Mouse (Mus musculus) testis, adult 2 months (tissue): ENCODE results near the gene Gm38392.

ENCODE experiments used
- CTCF ChIP-seq: fragments of 200-500 bp; IDR thresholded peaks from 2 replicates; pipeline ENCODE4 v1.5.1; 2012; ENCODE audit warnings: low read depth, mild to moderate bottlenecking, inconsistent platforms, low read length, moderate library complexity; ENCODE audit not compliant: control insufficient read depth, insufficient read depth, insufficient replicate concordance
- POLR2A ChIP-seq: fragments of 200-500 bp; IDR thresholded peaks from 2 replicates; pipeline ENCODE4 v1.6.1; 2012; ENCODE audit warnings: low read depth, mild to moderate bottlenecking, inconsistent platforms, low read length, moderate library complexity; ENCODE audit not compliant: control insufficient read depth

DNA sequence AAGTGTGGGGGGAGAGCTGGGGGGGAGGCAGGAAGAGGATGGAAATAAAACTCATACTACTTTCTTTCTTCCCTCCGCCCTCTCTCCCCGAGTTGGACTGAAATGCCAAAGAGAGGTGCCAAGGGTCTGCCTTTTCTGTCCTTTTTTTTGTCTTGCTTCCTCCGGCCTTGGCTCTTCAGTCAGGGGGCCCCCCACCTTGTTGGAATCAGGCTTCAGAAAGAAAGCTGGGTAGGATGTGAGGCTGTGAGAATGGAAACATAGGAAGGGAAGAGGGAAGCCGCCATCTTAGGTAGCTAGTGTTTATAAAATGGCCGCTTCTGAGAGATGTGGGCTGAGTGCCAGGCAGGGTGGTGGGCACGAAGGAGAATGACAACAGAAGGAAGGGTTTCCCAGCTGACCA is 64.6 kb downstream of the Gm38392 start:
- TF ChIP-seq CTCF (no peak), POLR2A (no peak)
